Mouse (Mus musculus): ENCODE measurements around the gene Aqp2.

- no peak for TF ChIP-seq CTCF (IDR thresholded peaks at IDR 0.05; ENCODE audit: low read depth)
- TF ChIP-seq EP300 (IDR thresholded peaks at IDR 0.05; ENCODE audit: low read depth), result no peak
Observed at GRCm38 (mm10) chr15:99589704-99590103, 10.8 kb downstream of the Aqp2 start.
